In the genomic region with DNA sequence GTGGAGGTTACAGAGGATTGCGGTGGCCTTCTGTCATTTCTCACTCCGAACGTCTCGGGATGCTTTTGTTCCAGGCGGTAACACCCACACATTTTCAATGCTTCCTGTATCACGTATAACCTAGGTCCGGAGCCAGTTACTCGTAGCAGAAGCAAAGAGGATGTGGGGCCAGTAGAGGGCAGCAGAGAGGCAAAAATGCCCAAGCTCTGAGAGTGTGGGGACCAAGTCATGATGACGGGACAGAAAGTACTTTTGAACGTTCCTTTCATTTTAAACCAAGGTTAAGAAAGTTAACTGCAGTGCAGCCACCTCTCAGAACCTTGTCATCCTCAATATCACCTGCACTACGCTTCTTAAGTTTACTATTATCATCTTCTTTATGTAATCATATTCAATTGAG, we compare ENCODE assay signal across 8 mouse cellular contexts.
DNase-seq lines count a peak whose midpoint lies in the region; ATAC-seq lines count a peak whose summit lies in the region.

No protein-coding gene starts in this region.

- ATAC-seq in activated CD4-positive, CD25-positive, alpha-beta regulatory T cell, adult 4 months: peak; percentile 100
- peak; percentile 99 for ATAC-seq in megakaryocyte progenitor cell, adult 5-6 weeks (replicated peaks; ENCODE audit: poor library complexity)

- peak; percentile 96 for DNase-seq in embryo, embryonic 10 days (ENCODE audit: low spot score)
- peak; percentile 86 for DNase-seq in gastrocnemius, postnatal 10 days
- peak; percentile 99 for DNase-seq in induced T-regulatory cell, adult 2 months (ENCODE audit: low read depth)
- DNase-seq in left cerebral cortex, adult 9 months (ENCODE audit: low spot score in 2 of 2): peak; percentile 52 to 94
- peak; percentile 82 for DNase-seq in right cerebral cortex, postnatal 14 days
- peak; percentile 88 to 91 for DNase-seq in urinary bladder, postnatal 36 days (ENCODE audit: low spot score in 2 of 2)

Comparison
In these comparisons a context has a peak if more than half of its experiments do, and no peak if none do; other contexts are left out.
1. Peak in every context shown above with its lines: DNase-seq and ATAC-seq.